Mouse (Mus musculus) limb, embryonic 11.5 days (tissue): ENCODE results near the gene Vwc2l. TPM values are rescaled to one million over a fixed set of nuclear protein-coding genes. Genes with fewer than 3 reads are reported as not detected.

ENCODE experiments used
- ATAC-seq: fragments of 200-750 bp; cut with Nextera tagmentation; 2 replicates; pipeline ENCODE4 v1.8.0; 2017; ENCODE audit warnings: low read depth; ENCODE audit not compliant: insufficient number of reproducible peaks, low FRiP score, low TSS enrichment
- DNase-seq: peaks from one replicate; pipeline ENCODE4 v3.0.0-alpha.2; 2015; ENCODE audit warnings: low spot score
- H3K27ac ChIP-seq: fragments of 300-500 bp; sonication (generic); replicated peaks from 2 replicates; pipeline ENCODE4 v1.5.1; 2014; ENCODE audit warnings: low read depth, mild to moderate bottlenecking, low read length
- H3K27me3 ChIP-seq: fragments of 300-500 bp; sonication (generic); 2 replicates; pipeline ENCODE4 v1.6.1; 2014; ENCODE audit warnings: mild to moderate bottlenecking, low read length, mixed read lengths; ENCODE audit not compliant: control insufficient read depth, insufficient read depth
- H3K36me3 ChIP-seq: fragments of 300-500 bp; sonication (generic); 2 replicates; pipeline ENCODE4 v1.6.1; 2014; ENCODE audit warnings: mild to moderate bottlenecking, low read length, moderate library complexity, mixed read lengths; ENCODE audit not compliant: control insufficient read depth, insufficient read depth
- H3K4me1 ChIP-seq: fragments of 300-500 bp; sonication (generic); 2 replicates; pipeline ENCODE4 v1.6.1; 2014; ENCODE audit warnings: low read length, mixed read lengths; ENCODE audit not compliant: control insufficient read depth, insufficient read depth
- H3K4me2 ChIP-seq: fragments of 300-500 bp; sonication (generic); 2 replicates; pipeline ENCODE4 v1.6.1; 2014; ENCODE audit warnings: low read depth, mild to moderate bottlenecking, moderate library complexity; ENCODE audit not compliant: severe bottlenecking
- H3K4me3 ChIP-seq: fragments of 300-500 bp; sonication (generic); 2 replicates; pipeline ENCODE4 v1.5.1; 2014; ENCODE audit warnings: low read depth, low read length
- H3K9ac ChIP-seq: fragments of 300-500 bp; sonication (generic); 2 replicates; pipeline ENCODE4 v1.6.1; 2014; ENCODE audit warnings: mild to moderate bottlenecking, low read length
- H3K9me3 ChIP-seq: fragments of 300-500 bp; sonication (generic); 2 replicates; pipeline ENCODE4 v1.6.1; 2016; ENCODE audit warnings: low read length; ENCODE audit not compliant: control insufficient read depth
- WGBS: fragments of 180-500 bp; shearing (Covaris S2); extraction: QIAGEN DNeasy Blood & Tissue Kit; methylation state at CpG from one replicate; pipeline ENCODE4 v1.1.7; 2014; 5-methylcytosine and 5-hydroxymethylcytosine counted together
- polyA plus RNA-seq: library from polyadenylated mRNA; unstranded; fragments of >200 nt; fragmentation: Nextera tagmentation; extraction: Ambion mirVana; gene quantifications from 2 replicates; pipeline ENCODE4 v1.2.1, GENCODE M21; 2014

Gene Vwc2l
- polyA plus RNA-seq, 1 experiment from 2014 or later = not detected

DNA sequence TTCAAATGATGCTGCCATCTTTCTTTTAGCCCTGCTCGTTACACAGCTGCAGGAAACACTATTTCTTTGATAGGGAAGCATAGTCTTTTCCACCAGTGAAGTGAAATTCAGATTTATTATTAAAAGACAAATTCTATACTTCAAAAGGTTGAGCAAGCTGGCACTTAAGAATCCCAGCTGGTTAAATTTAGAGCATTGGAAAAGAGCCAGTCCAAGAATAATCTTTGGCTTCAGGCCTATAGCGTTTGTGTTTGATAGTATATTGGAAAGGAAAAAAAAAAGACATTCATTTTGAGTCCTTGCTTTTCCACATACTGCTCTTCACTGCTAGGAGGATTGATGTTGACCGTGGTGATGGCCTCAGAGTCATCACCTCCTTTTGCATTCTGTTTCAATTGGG lies 77.9 kb downstream of the Vwc2l start:
- H3K4me3 ChIP-seq = no peak overlapping the region
- no peak overlapping the region for H3K27ac ChIP-seq
- H3K4me2 ChIP-seq = no peak overlapping the region
- H3K27me3 ChIP-seq = no peaks in the 10 kb centered on the region
- no peaks in the 10 kb centered on the region for H3K9me3 ChIP-seq
- H3K36me3 ChIP-seq = no peaks in the 10 kb centered on the region
- DNase-seq (no peak), ATAC-seq (no peak)
- no peak overlapping the region for H3K9ac ChIP-seq
- 84% methylated on average over 3 of the region's 3 CpGs for WGBS
- no peaks in the 10 kb centered on the region for H3K4me1 ChIP-seq

GRCm38 (mm10) chr1:70823111-70823510 lies 97.6 kb downstream of the Vwc2l start:
- H3K9ac ChIP-seq = no peak overlapping the region
- no peak overlapping the region for H3K27ac ChIP-seq
- H3K9me3 ChIP-seq = no peaks in the 10 kb centered on the region
- no peak for DNase-seq
- no peaks in the 10 kb centered on the region for H3K36me3 ChIP-seq
- H3K27me3 ChIP-seq = no peaks in the 10 kb centered on the region
- 61% methylated on average over 2 of the region's 2 CpGs for WGBS
- H3K4me3 ChIP-seq = no peak overlapping the region
- no peak for ATAC-seq
- H3K4me1 ChIP-seq = no peaks in the 10 kb centered on the region
- H3K4me2 ChIP-seq = no peak overlapping the region

GRCm38 (mm10) chr1:70833262-70833661 lies 107.7 kb downstream of the Vwc2l start:
- Histone ChIP-seq H3K4me3 (no peak overlapping the region), H3K27ac (no peak overlapping the region), H3K4me2 (no peak overlapping the region), H3K36me3 (no peaks in the 10 kb centered on the region), H3K9me3 (no peaks in the 10 kb centered on the region), H3K27me3 (no peaks in the 10 kb centered on the region), H3K4me1 (no peaks in the 10 kb centered on the region), H3K9ac (no peak overlapping the region)
- no peak for ATAC-seq
- WGBS = 88% methylated on average over 3 of the region's 3 CpGs
- DNase-seq = no peak

DNA sequence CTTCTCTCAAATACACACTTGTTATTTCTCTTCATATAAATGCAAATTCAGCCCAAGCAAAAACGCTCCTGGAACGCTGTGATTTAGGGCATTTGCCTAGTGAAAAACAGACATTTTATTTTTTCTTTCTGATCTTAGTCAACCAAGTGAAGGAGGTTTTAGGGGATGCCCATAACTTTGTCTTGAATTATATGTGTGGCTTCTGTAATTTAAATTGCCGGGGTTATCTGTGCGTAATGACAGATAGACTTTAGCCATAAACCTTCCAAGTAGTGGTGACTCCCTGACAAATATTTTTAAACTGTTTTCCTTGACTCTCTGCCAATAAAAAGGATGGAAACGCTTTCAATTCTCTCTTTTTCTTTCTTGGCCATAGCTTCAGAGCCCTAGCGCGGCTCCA lies 116.7 kb downstream of the Vwc2l start:
- ATAC-seq (no peak), DNase-seq (no peak)
- H3K36me3 ChIP-seq = no peaks in the 10 kb centered on the region
- H3K9ac ChIP-seq = no peak overlapping the region
- WGBS = 94% methylated on average over 7 of the region's 7 CpGs
- H3K4me2 ChIP-seq = no peak overlapping the region
- no peaks in the 10 kb centered on the region for H3K9me3 ChIP-seq
- no peak overlapping the region for H3K4me3 ChIP-seq
- no peaks in the 10 kb centered on the region for H3K4me1 ChIP-seq
- H3K27ac ChIP-seq = no peak overlapping the region
- H3K27me3 ChIP-seq = no peaks in the 10 kb centered on the region

DNA sequence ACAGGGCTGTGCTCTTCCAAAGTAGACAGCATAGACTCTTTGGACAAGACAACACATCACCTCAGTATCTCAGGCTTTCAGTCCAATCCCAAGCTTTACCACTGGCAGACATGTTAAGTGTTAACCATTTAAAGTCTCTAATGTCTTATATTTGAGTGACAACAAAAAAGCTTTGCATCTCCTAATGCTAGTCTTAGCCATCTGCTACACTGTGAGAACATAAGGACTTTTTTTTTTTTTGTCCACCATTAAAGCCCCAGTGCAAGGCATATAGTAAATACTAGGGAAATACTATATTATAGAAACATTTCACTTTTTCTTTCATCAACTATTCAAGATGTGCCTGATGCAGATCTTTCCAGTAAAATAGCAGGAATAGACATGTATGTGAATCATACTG lies 119.8 kb downstream of the Vwc2l start:
- Histone ChIP-seq H3K27me3 (no peaks in the 10 kb centered on the region), H3K27ac (no peak overlapping the region), H3K9me3 (no peaks in the 10 kb centered on the region), H3K9ac (no peak overlapping the region), H3K4me3 (no peak overlapping the region), H3K36me3 (no peaks in the 10 kb centered on the region), H3K4me2 (no peak overlapping the region), H3K4me1 (no peaks in the 10 kb centered on the region)
- DNase-seq (no peak), ATAC-seq (no peak)

DNA sequence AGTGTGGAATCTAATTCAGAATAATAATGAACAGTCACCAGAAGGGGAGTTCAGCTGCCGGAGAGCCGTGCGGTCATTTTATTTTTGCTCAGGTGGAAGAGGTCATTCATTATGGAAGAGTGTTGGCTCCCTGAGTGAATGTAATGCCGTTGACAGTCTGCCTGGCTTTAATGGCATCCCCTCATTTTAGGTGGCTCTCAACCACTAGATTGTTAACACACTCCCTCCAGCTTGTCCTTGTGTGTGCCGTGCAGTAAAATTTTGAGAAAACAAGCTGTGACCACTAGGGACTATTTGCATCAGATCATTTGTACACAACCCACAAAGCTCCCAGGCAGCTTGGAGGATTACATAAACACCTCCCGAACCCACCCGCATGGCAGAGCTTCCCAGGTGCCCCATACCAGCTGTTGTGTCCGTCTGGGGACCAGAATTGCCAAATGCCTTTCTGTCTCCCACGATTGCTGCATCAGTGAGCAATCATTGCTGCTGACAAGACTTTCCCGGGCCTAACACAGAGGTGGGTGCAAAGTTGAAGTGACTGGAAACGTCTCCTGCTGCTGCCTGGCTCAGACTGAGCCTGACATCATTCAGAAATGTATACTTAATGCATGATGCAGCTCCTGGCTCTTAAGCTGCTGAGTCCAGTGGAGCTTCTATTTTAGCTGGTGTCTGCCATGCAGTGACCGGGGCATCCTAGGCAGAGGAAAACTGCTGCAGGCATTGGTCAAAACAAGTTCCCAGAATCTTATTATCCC lies 126.3 kb downstream of the Vwc2l start:
- no peak overlapping the region for H3K27ac ChIP-seq
- no peaks in the 10 kb centered on the region for H3K36me3 ChIP-seq
- H3K27me3 ChIP-seq = no peaks in the 10 kb centered on the region
- WGBS = 73% methylated on average over 12 of the region's 12 CpGs
- no peak overlapping the region for H3K4me3 ChIP-seq
- no peaks in the 10 kb centered on the region for H3K4me1 ChIP-seq
- H3K4me2 ChIP-seq = no peak overlapping the region
- ATAC-seq (no peak), DNase-seq (no peak)
- H3K9ac ChIP-seq = no peak overlapping the region
- no peaks in the 10 kb centered on the region for H3K9me3 ChIP-seq

DNA sequence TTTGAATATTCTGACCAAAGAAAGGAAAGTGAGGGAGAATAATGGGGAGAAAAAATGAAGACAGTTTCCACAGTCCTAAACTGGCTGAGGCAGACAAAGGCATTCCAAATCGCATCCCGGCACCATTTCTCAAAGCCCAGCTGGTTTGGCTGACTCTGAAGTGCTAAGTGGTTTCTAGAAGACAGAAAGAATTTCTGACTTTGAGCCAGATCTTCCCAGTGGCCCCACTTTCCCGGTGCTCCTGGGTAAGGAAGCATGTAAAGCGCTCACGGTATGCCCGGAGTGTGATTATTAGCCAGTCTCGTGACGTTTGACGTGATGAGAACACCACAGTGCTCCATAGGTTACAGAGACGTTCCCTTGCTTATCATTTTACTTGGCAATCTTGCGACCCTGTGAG lies 127.9 kb downstream of the Vwc2l start:
- no peak for DNase-seq
- 91% methylated on average over 11 of the region's 11 CpGs for WGBS
- H3K4me3 ChIP-seq = no peak overlapping the region

GRCm38 (mm10) chr1:70855912-70856311 lies 130.4 kb downstream of the Vwc2l start:
- H3K9ac ChIP-seq = no peak overlapping the region
- no peak for DNase-seq
- H3K4me2 ChIP-seq = no peak overlapping the region
- no peak for ATAC-seq
- 83% methylated on average over 5 of the region's 5 CpGs for WGBS
- H3K4me1 ChIP-seq = no peaks in the 10 kb centered on the region
- H3K27me3 ChIP-seq = no peaks in the 10 kb centered on the region
- H3K9me3 ChIP-seq = no peaks in the 10 kb centered on the region
- H3K27ac ChIP-seq = no peak overlapping the region
- H3K4me3 ChIP-seq = no peak overlapping the region
- H3K36me3 ChIP-seq = no peaks in the 10 kb centered on the region

More for the DNA sequence above, 127.9 kb downstream of the Vwc2l start:
- Histone ChIP-seq H3K36me3 (no peaks in the 10 kb centered on the region), H3K27ac (no peak overlapping the region), H3K4me1 (no peaks in the 10 kb centered on the region), H3K9me3 (no peaks in the 10 kb centered on the region), H3K9ac (no peak overlapping the region), H3K4me2 (no peak overlapping the region), H3K27me3 (no peaks in the 10 kb centered on the region)
- ATAC-seq = no peak

- ATAC-seq (no peak), DNase-seq (no peak)
- Histone ChIP-seq H3K4me2 (no peak overlapping the region), H3K4me1 (no peaks in the 10 kb centered on the region), H3K27me3 (no peaks in the 10 kb centered on the region), H3K9ac (no peak overlapping the region), H3K4me3 (no peak overlapping the region), H3K36me3 (no peaks in the 10 kb centered on the region), H3K9me3 (no peaks in the 10 kb centered on the region), H3K27ac (no peak overlapping the region)
- 57% methylated on average over 2 of the region's 2 CpGs for WGBS
Observed at GRCm38 (mm10) chr1:70861672-70862071, 136.2 kb downstream of the Vwc2l start.
